Mouse (Mus musculus): Measurements from ENCODE around the gene Pde5a. TPM values are rescaled to one million over a fixed set of nuclear protein-coding genes. Genes with fewer than 3 reads are reported as not detected.

The Pde5a gene
- polyA plus RNA-seq, 1 experiment from 2014 or later = 1.5 TPM

DNA sequence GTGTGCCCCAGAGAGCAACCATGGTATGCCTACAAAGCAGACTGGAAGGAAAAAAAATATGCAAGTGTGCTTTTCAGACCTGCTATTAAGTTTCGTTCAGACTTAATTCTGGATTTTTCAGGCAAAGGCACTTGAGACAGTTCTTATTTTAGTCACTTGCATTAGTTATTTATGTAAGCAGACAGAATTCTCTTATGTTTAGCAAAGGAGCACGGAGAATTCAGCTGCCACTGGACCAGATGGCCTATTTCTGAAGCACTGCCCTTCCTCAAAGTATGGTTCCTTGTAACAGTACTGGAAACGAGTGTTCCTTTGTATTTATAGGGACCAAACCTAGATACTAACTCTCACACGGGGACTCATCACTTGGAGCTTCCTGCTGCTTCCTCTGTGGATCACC, 38.2 kb downstream of the Pde5a start:
- DNase-seq = no peak
- Histone ChIP-seq H3K9me3 (replicated peaks) (no peaks in the 10 kb centered on the region), H3K4me2 (no peak overlapping the region), H3K4me3 (replicated peaks) (no peak overlapping the region), H3K27ac (no peak overlapping the region), H3K27me3 (no peaks in the 10 kb centered on the region), H3K4me1 (replicated peaks) (no peaks in the 10 kb centered on the region), H3K36me3 (no peaks in the 10 kb centered on the region), H3K9ac (no peak overlapping the region)
- ATAC-seq (ENCODE audit: low read depth) = no peak
- 46% methylated on average over 4 of the region's 4 CpGs for WGBS (ENCODE audit: insufficient replicate concordance)

GRCm38 (mm10) chr3:122767841-122768240, 39.1 kb downstream of the Pde5a start:
- no peaks in the 10 kb centered on the region for H3K27me3 ChIP-seq
- WGBS (ENCODE audit: insufficient replicate concordance) = 57% methylated on average over 5 of the region's 5 CpGs

GRCm38 (mm10) chr3:122781417-122781816, 52.7 kb downstream of the Pde5a start:
- Histone ChIP-seq H3K27me3 (no peaks in the 10 kb centered on the region), H3K4me1 (replicated peaks) (no peaks in the 10 kb centered on the region), H3K4me3 (replicated peaks) (no peak overlapping the region), H3K9ac (no peak overlapping the region), H3K27ac (no peak overlapping the region), H3K4me2 (no peak overlapping the region), H3K36me3 (no peaks in the 10 kb centered on the region), H3K9me3 (replicated peaks) (no peaks in the 10 kb centered on the region)
- ATAC-seq (ENCODE audit: low read depth) (no peak), DNase-seq (no peak)
- WGBS (ENCODE audit: insufficient replicate concordance) = 59% methylated on average over 6 of the region's 6 CpGs

More at GRCm38 (mm10) chr3:122767841-122768240, 39.1 kb downstream of the Pde5a start:
- H3K9me3 ChIP-seq (replicated peaks) = no peaks in the 10 kb centered on the region
- no peaks in the 10 kb centered on the region for H3K36me3 ChIP-seq
- no peak overlapping the region for H3K27ac ChIP-seq
- H3K4me3 ChIP-seq (replicated peaks) = no peak overlapping the region
- DNase-seq = no peak
- H3K4me2 ChIP-seq = no peak overlapping the region
- no peak for ATAC-seq (ENCODE audit: low read depth)
- no peak overlapping the region for H3K9ac ChIP-seq
- no peaks in the 10 kb centered on the region for H3K4me1 ChIP-seq (replicated peaks)

- ATAC-seq (ENCODE audit: low read depth) (no peak), DNase-seq (no peak)
- Histone ChIP-seq H3K9ac (no peak overlapping the region), H3K4me2 (no peak overlapping the region), H3K9me3 (replicated peaks) (no peaks in the 10 kb centered on the region), H3K4me1 (replicated peaks) (no peaks in the 10 kb centered on the region), H3K27ac (no peak overlapping the region), H3K4me3 (replicated peaks) (no peak overlapping the region), H3K27me3 (no peaks in the 10 kb centered on the region), H3K36me3 (no peaks in the 10 kb centered on the region)
- 43% methylated on average over 1 of the region's 1 CpGs for WGBS (ENCODE audit: insufficient replicate concordance)
These were observed 55.5 kb downstream of the Pde5a start for GRCm38 (mm10) chr3:122784245-122784644.

- Histone ChIP-seq H3K27me3 (no peaks in the 10 kb centered on the region), H3K4me3 (replicated peaks) (no peak overlapping the region), H3K36me3 (no peaks in the 10 kb centered on the region), H3K4me1 (replicated peaks) (no peaks in the 10 kb centered on the region), H3K9ac (no peak overlapping the region), H3K4me2 (no peak overlapping the region), H3K9me3 (replicated peaks) (no peaks in the 10 kb centered on the region), H3K27ac (no peak overlapping the region)
- DNase-seq (no peak), ATAC-seq (ENCODE audit: low read depth) (no peak)
- WGBS (ENCODE audit: insufficient replicate concordance) = 80% methylated on average over 9 of the region's 9 CpGs
These were observed 59.6 kb downstream of the Pde5a start for GRCm38 (mm10) chr3:122788314-122788713.

GRCm38 (mm10) chr3:122789544-122789943, 60.8 kb downstream of the Pde5a start:
- ATAC-seq (ENCODE audit: low read depth) (no peak), DNase-seq (no peak)
- Histone ChIP-seq H3K4me2 (no peak overlapping the region), H3K27me3 (no peaks in the 10 kb centered on the region), H3K9ac (no peak overlapping the region), H3K4me1 (replicated peaks) (no peaks in the 10 kb centered on the region), H3K9me3 (replicated peaks) (no peaks in the 10 kb centered on the region), H3K27ac (no peak overlapping the region), H3K36me3 (no peaks in the 10 kb centered on the region), H3K4me3 (replicated peaks) (no peak overlapping the region)
- 72% methylated on average over 6 of the region's 6 CpGs for WGBS (ENCODE audit: insufficient replicate concordance)

GRCm38 (mm10) chr3:122800050-122800449, 71.3 kb downstream of the Pde5a start:
- no peak for ATAC-seq (ENCODE audit: low read depth)
- 43% methylated on average over 6 of the region's 6 CpGs for WGBS (ENCODE audit: insufficient replicate concordance)
- Histone ChIP-seq H3K27me3 (no peaks in the 10 kb centered on the region), H3K4me2 (no peak overlapping the region), H3K36me3 (no peaks in the 10 kb centered on the region), H3K9me3 (replicated peaks) (no peaks in the 10 kb centered on the region), H3K4me1 (replicated peaks) (no peaks in the 10 kb centered on the region), H3K27ac (no peak overlapping the region), H3K4me3 (replicated peaks) (no peak overlapping the region), H3K9ac (no peak overlapping the region)
- DNase-seq = no peak

- DNase-seq = no peak
- Histone ChIP-seq H3K4me1 (replicated peaks) (no peaks in the 10 kb centered on the region), H3K4me2 (no peak overlapping the region), H3K27me3 (no peaks in the 10 kb centered on the region), H3K36me3 (no peaks in the 10 kb centered on the region), H3K9me3 (replicated peaks) (no peaks in the 10 kb centered on the region), H3K27ac (no peak overlapping the region), H3K4me3 (replicated peaks) (no peak overlapping the region), H3K9ac (no peak overlapping the region)
- WGBS (ENCODE audit: insufficient replicate concordance) = 57% methylated on average over 10 of the region's 10 CpGs
- ATAC-seq (ENCODE audit: low read depth) = no peak
These were observed 72.0 kb downstream of the Pde5a start for GRCm38 (mm10) chr3:122800553-122801435.

DNA sequence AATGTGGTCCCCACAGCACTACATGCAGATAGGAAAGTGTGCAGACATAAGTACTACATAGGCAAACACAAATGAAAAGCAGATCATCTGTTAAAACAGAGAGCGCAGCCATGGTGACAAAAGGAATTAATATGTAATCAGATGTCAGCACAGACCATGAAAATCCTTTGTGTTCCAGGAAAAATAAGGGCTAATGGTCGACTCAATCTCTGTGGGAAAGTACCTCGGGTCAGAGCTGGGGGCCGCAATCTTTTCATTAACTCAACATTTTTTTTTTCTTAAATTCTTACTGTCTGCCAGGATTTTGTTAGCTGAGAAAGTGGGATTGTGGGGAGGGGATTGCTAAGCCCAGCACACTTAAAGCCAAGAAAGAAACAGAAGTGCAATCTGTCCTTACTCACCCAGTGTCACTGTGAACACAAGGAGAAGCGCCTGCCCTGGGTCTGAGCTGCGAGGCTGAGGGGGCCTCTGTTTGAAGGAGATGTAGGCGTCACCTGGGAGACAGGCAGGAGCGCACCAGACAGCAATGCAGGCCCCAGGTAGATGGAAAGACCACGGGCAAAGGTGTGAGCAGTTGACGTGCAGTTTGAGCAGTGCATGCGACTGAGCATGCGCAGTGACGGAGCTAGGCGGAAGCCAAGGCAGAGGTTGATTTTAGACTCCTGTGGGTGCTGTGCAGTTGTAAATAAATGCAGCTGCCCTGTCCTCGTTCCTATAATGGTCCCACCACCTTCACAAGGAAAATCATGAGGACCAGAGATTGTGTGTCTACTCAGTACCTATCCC, 72.9 kb downstream of the Pde5a start:
- Histone ChIP-seq H3K9ac (no peak overlapping the region), H3K27ac (no peak overlapping the region), H3K4me1 (replicated peaks) (no peaks in the 10 kb centered on the region), H3K9me3 (replicated peaks) (no peaks in the 10 kb centered on the region), H3K27me3 (no peaks in the 10 kb centered on the region), H3K4me2 (no peak overlapping the region), H3K36me3 (no peaks in the 10 kb centered on the region), H3K4me3 (replicated peaks) (no peak overlapping the region)
- no peak for DNase-seq
- 77% methylated on average over 15 of the region's 15 CpGs for WGBS (ENCODE audit: insufficient replicate concordance)
- no peak for ATAC-seq (ENCODE audit: low read depth)

- Histone ChIP-seq H3K4me3 (replicated peaks) (no peak overlapping the region), H3K27me3 (no peaks in the 10 kb centered on the region), H3K36me3 (no peaks in the 10 kb centered on the region), H3K4me1 (replicated peaks) (no peaks in the 10 kb centered on the region), H3K9me3 (replicated peaks) (no peaks in the 10 kb centered on the region), H3K27ac (no peak overlapping the region), H3K4me2 (no peak overlapping the region), H3K9ac (no peak overlapping the region)
- DNase-seq (no peak), ATAC-seq (ENCODE audit: low read depth) (no peak)
- 79% methylated on average over 8 of the region's 8 CpGs for WGBS (ENCODE audit: insufficient replicate concordance)
These were observed 78.6 kb downstream of the Pde5a start for GRCm38 (mm10) chr3:122807313-122807712.

DNA sequence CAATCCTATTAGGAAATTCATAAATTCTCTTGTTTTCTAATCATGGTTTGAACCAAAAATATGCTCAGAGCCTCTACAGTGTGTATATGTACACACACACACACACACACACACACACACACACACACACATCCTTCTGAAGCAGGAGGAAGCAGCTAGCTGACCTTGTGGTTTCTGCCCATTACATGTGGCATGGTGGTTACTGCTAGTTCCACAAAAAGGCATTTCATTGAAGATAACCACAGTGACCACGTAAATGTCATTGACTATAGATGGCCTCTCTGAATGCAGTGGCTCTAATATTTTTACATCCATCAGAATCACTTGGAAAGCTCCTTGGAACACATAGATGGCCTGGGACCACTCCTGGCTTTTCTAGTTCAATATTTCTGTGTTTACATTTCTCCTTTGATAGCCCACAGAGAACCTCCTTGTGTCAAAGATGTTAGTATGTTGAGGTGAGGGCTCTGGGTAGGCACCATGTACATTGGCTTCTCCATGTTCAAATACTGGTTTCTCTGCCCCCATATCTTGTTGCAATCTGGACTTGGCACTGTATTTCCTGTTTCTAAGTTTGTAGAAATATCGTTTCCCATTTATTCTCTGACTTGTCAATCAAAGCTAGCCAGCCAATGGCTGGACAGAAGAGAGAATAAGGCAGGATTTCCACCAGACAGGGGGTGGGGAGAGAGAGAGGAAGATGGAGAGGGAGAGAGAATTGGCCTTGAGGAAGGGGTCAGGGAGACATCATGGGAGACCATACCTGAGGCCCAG, 81.5 kb downstream of the Pde5a start:
- H3K9ac ChIP-seq = no peak overlapping the region
- H3K4me3 ChIP-seq (replicated peaks) = no peak overlapping the region
- H3K27me3 ChIP-seq = no peaks in the 10 kb centered on the region
- WGBS (ENCODE audit: insufficient replicate concordance) = 21% methylated on average over 2 of the region's 2 CpGs
- no peaks in the 10 kb centered on the region for H3K9me3 ChIP-seq (replicated peaks)
- H3K4me1 ChIP-seq (replicated peaks) = no peaks in the 10 kb centered on the region
- ATAC-seq (ENCODE audit: low read depth) = no peak
- no peaks in the 10 kb centered on the region for H3K36me3 ChIP-seq
- no peak for DNase-seq
- H3K27ac ChIP-seq = no peak overlapping the region
- no peak overlapping the region for H3K4me2 ChIP-seq

Data from liver, embryonic 13.5 days (tissue).